Mouse (Mus musculus) kidney, adult 2 months (tissue): ENCODE results near the gene Timm44. TPM values are rescaled to one million over a fixed set of nuclear protein-coding genes. Genes with fewer than 3 reads are reported as not detected.

Experiments used
- DNase-seq: peaks from one replicate; pipeline ENCODE4 v3.0.0; 2021
- H3K27ac ChIP-seq: fragments of 200-500 bp; 2 replicates; pipeline ENCODE4 v1.5.1; 2012; ENCODE audit warnings: low read depth, low read length, control low read depth, inconsistent platforms; ENCODE audit not compliant: insufficient read depth
- H3K27me3 ChIP-seq: fragments of 200-500 bp; replicated peaks from 2 replicates; pipeline ENCODE4 v1.6.1; 2012; ENCODE audit warnings: mild to moderate bottlenecking, moderate library complexity, low read length, inconsistent platforms; ENCODE audit not compliant: control insufficient read depth, insufficient read depth
- H3K36me3 ChIP-seq: fragments of 200-500 bp; 2 replicates; pipeline ENCODE4 v1.6.1; 2012; ENCODE audit warnings: mild to moderate bottlenecking, moderate library complexity, low read length, inconsistent platforms; ENCODE audit not compliant: control insufficient read depth, insufficient read depth
- H3K4me1 ChIP-seq: fragments of 200-500 bp; 2 replicates; pipeline ENCODE4 v1.6.1; 2011; ENCODE audit warnings: low read length; ENCODE audit not compliant: control insufficient read depth, insufficient read depth
- H3K4me3 ChIP-seq: fragments of 200-500 bp; 2 replicates; pipeline ENCODE4 v1.5.1; 2011; ENCODE audit warnings: mild to moderate bottlenecking, low read depth, low read length, control low read depth; ENCODE audit not compliant: insufficient read depth
- CTCF ChIP-seq: fragments of 200-500 bp; conservative IDR thresholded peaks from 2 replicates; pipeline ENCODE4 v1.5.1; 2011; ENCODE audit warnings: low read depth, mild to moderate bottlenecking, control low read depth, low read length, moderate library complexity, mixed read lengths; ENCODE audit not compliant: insufficient read depth, insufficient read length
- POLR2A ChIP-seq: fragments of 200-500 bp; IDR thresholded peaks from one replicate; pipeline ENCODE4 v1.6.1; 2011; ENCODE audit warnings: low read depth, low read length, control low read depth
- WGBS: fragments of 180-500 bp; shearing (Covaris S2); methylation state at CpG from one replicate; pipeline ENCODE4 v1.1.7; 2018; 5-methylcytosine and 5-hydroxymethylcytosine counted together
- polyA plus RNA-seq: library from polyadenylated mRNA; depleted of rRNA; stranded (reverse); fragments of >200 nt; gene quantifications from 2 replicates; pipeline ENCODE4 v1.2.3, GENCODE M21; 2012

The Timm44 gene
- polyA plus RNA-seq, 1 experiment = 88.1 TPM

- WGBS = 70% methylated on average over 1 of the region's 1 CpGs
- H3K27ac ChIP-seq = peak overlapping the region; percentile 63
- no peaks in the 10 kb centered on the region for H3K27me3 ChIP-seq
Observed at GRCm38 (mm10) chr8:4320404-4320803, 44.7 kb upstream of the Timm44 start.

GRCm38 (mm10) chr8:4319573-4319872 is 43.8 kb upstream of the Timm44 start:
- no peak for DNase-seq
- Histone ChIP-seq H3K4me3 (no peak overlapping the region), H3K27me3 (no peaks in the 10 kb centered on the region), H3K4me1 (peaks cover 60% of the 10 kb centered on the region), H3K36me3 (no peaks in the 10 kb centered on the region), H3K27ac (peak overlapping the region; percentile 93)
- no peak for TF ChIP-seq POLR2A
- no peak for TF ChIP-seq CTCF
- 89% methylated on average over 11 of the region's 11 CpGs for WGBS

More at GRCm38 (mm10) chr8:4320404-4320803, 44.7 kb upstream of the Timm44 start:
- no peak for DNase-seq
- TF ChIP-seq POLR2A = no peak
- TF ChIP-seq CTCF = no peak
- H3K4me3 ChIP-seq = no peak overlapping the region
- peaks cover 57% of the 10 kb centered on the region for H3K4me1 ChIP-seq
- no peaks in the 10 kb centered on the region for H3K36me3 ChIP-seq

- H3K36me3 ChIP-seq = no peaks in the 10 kb centered on the region
- peak; percentile 80 for DNase-seq
- peak overlapping the region; percentile 93 for H3K27ac ChIP-seq
- peaks cover 62% of the 10 kb centered on the region for H3K4me1 ChIP-seq
- no peaks in the 10 kb centered on the region for H3K27me3 ChIP-seq
- H3K4me3 ChIP-seq = no peak overlapping the region
- 37% methylated on average over 2 of the region's 2 CpGs for WGBS
- no peak for TF ChIP-seq CTCF
- no peak for TF ChIP-seq POLR2A
Observed at GRCm38 (mm10) chr8:4318796-4319572, 43.3 kb upstream of the Timm44 start.

GRCm38 (mm10) chr8:4318124-4318523 is 42.4 kb upstream of the Timm44 start:
- Histone ChIP-seq H3K4me3 (no peak overlapping the region), H3K36me3 (no peaks in the 10 kb centered on the region), H3K27ac (peak overlapping the region; percentile 93), H3K4me1 (peaks cover 59% of the 10 kb centered on the region), H3K27me3 (no peaks in the 10 kb centered on the region)
- 80% methylated on average over 5 of the region's 5 CpGs for WGBS
- TF ChIP-seq CTCF = no peak
- no peak for TF ChIP-seq POLR2A
- no peak for DNase-seq

- WGBS = 56% methylated on average over 3 of the region's 3 CpGs
- peaks cover 32% of the 10 kb centered on the region for H3K4me1 ChIP-seq
- H3K4me3 ChIP-seq = no peak overlapping the region
- no peaks in the 10 kb centered on the region for H3K27me3 ChIP-seq
- peaks cover 4% of the 10 kb centered on the region; the same call in 1 of the 2 replicates for H3K36me3 ChIP-seq
- DNase-seq = peak; percentile 46
- peak overlapping the region; percentile 75 for H3K27ac ChIP-seq
- TF ChIP-seq POLR2A = no peak
- no peak for TF ChIP-seq CTCF
Observed at GRCm38 (mm10) chr8:4314852-4315251, 39.1 kb upstream of the Timm44 start.

- 29% methylated on average over 3 of the region's 3 CpGs for WGBS
- Histone ChIP-seq H3K36me3 (peaks cover 7% of the 10 kb centered on the region), H3K4me1 (peaks cover 20% of the 10 kb centered on the region), H3K4me3 (no peak overlapping the region), H3K27ac (peak overlapping the region; percentile 93), H3K27me3 (no peaks in the 10 kb centered on the region)
- TF ChIP-seq POLR2A = no peak
- TF ChIP-seq CTCF = no peak
- peak; percentile 28 for DNase-seq
Observed at GRCm38 (mm10) chr8:4313254-4314124, 37.8 kb upstream of the Timm44 start.

- TF ChIP-seq CTCF = no peak
- TF ChIP-seq POLR2A = no peak
- no peak overlapping the region for H3K27ac ChIP-seq
- DNase-seq = no peak
Observed at GRCm38 (mm10) chr8:4312104-4312503, 36.4 kb upstream of the Timm44 start.

More at GRCm38 (mm10) chr8:4312104-4312503, 36.4 kb upstream of the Timm44 start:
- H3K36me3 ChIP-seq = peaks cover 7% of the 10 kb centered on the region
- H3K4me1 ChIP-seq = peaks cover 15% of the 10 kb centered on the region; the same call in 1 of the 2 replicates
- H3K4me3 ChIP-seq = no peak overlapping the region
- H3K27me3 ChIP-seq = no peaks in the 10 kb centered on the region
